Mouse (Mus musculus) liver, adult 2 months (tissue): ENCODE data around the gene S100a4.

ENCODE experiments used
- CTCF ChIP-seq: fragments of 200-500 bp; IDR thresholded peaks from 2 replicates; pipeline ENCODE4 v1.5.1; 2011; ENCODE audit warnings: low read depth, low read length, control low read depth
- POLR2A ChIP-seq: fragments of 200-500 bp; IDR thresholded peaks from 2 replicates; pipeline ENCODE4 v1.6.1; 2011; ENCODE audit warnings: low read length, control low read depth; ENCODE audit not compliant: insufficient read depth; ENCODE audit errors: extremely low read depth

GRCm38 (mm10) chr3:90640981-90641380, 37.4 kb downstream of the S100a4 start:
- TF ChIP-seq CTCF (no peak), POLR2A (no peak)
